Comparison of ENCODE assay signal across 14 mouse cellular contexts in the genomic region with DNA sequence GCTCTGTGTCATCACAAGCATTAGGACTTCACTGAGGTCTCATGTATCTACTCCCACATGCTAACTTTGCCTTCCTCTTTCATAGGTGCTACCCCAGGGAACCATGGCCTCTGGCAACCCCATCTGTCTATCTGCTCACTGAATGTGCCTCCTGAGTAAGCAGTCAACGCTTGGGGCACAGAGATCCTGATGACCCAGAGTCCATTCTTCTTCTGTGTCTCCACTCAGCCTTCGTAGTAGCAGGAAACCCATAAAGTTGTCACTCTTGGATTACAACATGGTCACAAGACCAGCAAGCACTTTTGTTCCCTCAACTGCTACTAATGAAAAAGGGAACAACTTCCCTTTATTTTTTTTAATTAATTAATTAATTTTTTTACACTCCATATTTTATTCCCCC.
DNase-seq lines count a peak whose midpoint lies in the region; ATAC-seq and TF ChIP-seq lines count a peak whose summit lies in the region.
"Had no signal": no experiment of that assay in that cellular context is flagged by ENCODE, and none has a peak within 500 bp of the region (broad histone marks: within the 10 kb centered on the region; RNA-seq: fewer than 3 reads in every experiment).

No protein-coding gene starts in this region.

- no peaks in the 10 kb centered on the region for H3K27me3 ChIP-seq in G1E (ENCODE audit: insufficient read depth, low read length)
- no peaks in the 10 kb centered on the region for H3K27me3 ChIP-seq in intestine, embryonic 16.5 days (replicated peaks; ENCODE audit: control insufficient read depth, insufficient read depth, low read length)
- H3K27me3 ChIP-seq in liver, postnatal 0 days (ENCODE audit: insufficient read depth, low read length): no peaks in the 10 kb centered on the region
- no peaks in the 10 kb centered on the region for H3K27me3 ChIP-seq in heart, embryonic 12.5 days (replicated peaks)

- peak overlapping the region; percentile 18; the same call in 1 of the 2 replicates for H3K4me2 ChIP-seq in intestine, embryonic 16.5 days (ENCODE audit: low read depth, low read length)
- no peak overlapping the region for H3K4me2 ChIP-seq in liver, postnatal 0 days (ENCODE audit: low read depth, low read length)
- H3K4me2 ChIP-seq in heart, embryonic 12.5 days: no peak overlapping the region

- peak; percentile 41 for ATAC-seq in G1E (ENCODE audit: extremely low read depth, insufficient number of reproducible peaks, low FRiP score, poor library complexity, severe bottlenecking)
- ATAC-seq in intestine, embryonic 16.5 days: peak; percentile 91
- ATAC-seq in liver, postnatal 0 days: peak; percentile 40
- ATAC-seq in heart, embryonic 12.5 days (ENCODE audit: insufficient number of reproducible peaks, low FRiP score): no peak
- ATAC-seq: hindbrain, embryonic 16.5 days had no signal

- peak overlapping the region; percentile 80 for H3K27ac ChIP-seq in intestine, embryonic 16.5 days (ENCODE audit: low read length)
- no peak overlapping the region for H3K27ac ChIP-seq in liver, postnatal 0 days (ENCODE audit: low read depth)
- H3K27ac ChIP-seq in heart, embryonic 12.5 days (ENCODE audit: poor library complexity, severe bottlenecking): no peak overlapping the region
- H3K27ac ChIP-seq: kidney, postnatal 0 days had no signal

- 69% methylated on average over 2 of the region's 2 CpGs for WGBS in intestine, embryonic 16.5 days
- 45% methylated on average over 2 of the region's 2 CpGs for WGBS in liver, postnatal 0 days (ENCODE audit: insufficient replicate concordance)
- WGBS in heart, embryonic 12.5 days: 81% methylated on average over 2 of the region's 2 CpGs

- H3K9ac ChIP-seq in intestine, embryonic 16.5 days (ENCODE audit: low read depth, low read length): no peak overlapping the region
- no peak overlapping the region for H3K9ac ChIP-seq in liver, postnatal 0 days (replicated peaks)
- H3K9ac ChIP-seq in heart, embryonic 12.5 days: no peak overlapping the region

- TF ChIP-seq CTCF in G1E (IDR thresholded peaks at IDR 0.05; ENCODE audit: low read depth, low read length): no peak
- TF ChIP-seq CTCF in liver, postnatal 0 days (IDR thresholded peaks at IDR 0.05; ENCODE audit: low read depth): no peak

- TF ChIP-seq EP300 in liver, postnatal 0 days (IDR thresholded peaks at IDR 0.05; ENCODE audit: low read depth): no peak

- H3K4me1 ChIP-seq in G1E (ENCODE audit: insufficient read depth, low read depth, low read length): peaks cover 46% of the 10 kb centered on the region
- peaks cover 3% of the 10 kb centered on the region; the same call in 1 of the 2 replicates for H3K4me1 ChIP-seq in intestine, embryonic 16.5 days (ENCODE audit: control insufficient read depth, insufficient read depth, low read length)
- peaks cover 9% of the 10 kb centered on the region for H3K4me1 ChIP-seq in liver, postnatal 0 days (ENCODE audit: insufficient read depth)
- H3K4me1 ChIP-seq in heart, embryonic 12.5 days (replicated peaks): no peaks in the 10 kb centered on the region

- no peaks in the 10 kb centered on the region for H3K36me3 ChIP-seq in G1E (replicated peaks)
- no peaks in the 10 kb centered on the region for H3K36me3 ChIP-seq in intestine, embryonic 16.5 days (ENCODE audit: control insufficient read depth, insufficient read depth, low read length)
- no peaks in the 10 kb centered on the region for H3K36me3 ChIP-seq in liver, postnatal 0 days (replicated peaks; ENCODE audit: insufficient read depth, low read length)
- H3K36me3 ChIP-seq in heart, embryonic 12.5 days: no peaks in the 10 kb centered on the region

- peak overlapping the region; percentile 25; the same call in 1 of the 2 replicates for H3K4me3 ChIP-seq in G1E (ENCODE audit: low read depth, low read length)
- no peak overlapping the region for H3K4me3 ChIP-seq in intestine, embryonic 16.5 days (ENCODE audit: low read length)
- no peak overlapping the region for H3K4me3 ChIP-seq in liver, postnatal 0 days (ENCODE audit: low read depth, low read length)
- no peak overlapping the region for H3K4me3 ChIP-seq in heart, embryonic 12.5 days

- DNase-seq in kidney, adult 9 months: peak; percentile 4
- no peak for DNase-seq in kidney, postnatal 4 days
- DNase-seq in G1E (ENCODE audit: low spot score): no peak
- no peak for DNase-seq in liver, postnatal 0 days
- DNase-seq in urinary bladder, postnatal 14 days (ENCODE audit: low spot score): no peak
- DNase-seq in frontal cortex, postnatal 14 days (ENCODE audit: low spot score in 2 of 2): no peak
- DNase-seq: adrenal gland, postnatal 14 days; cerebellum, adult 8-10 months; lung, postnatal 10 days; midbrain, embryonic 14.5 days had no signal

- H3K9me3 ChIP-seq in G1E (replicated peaks): no peaks in the 10 kb centered on the region
- no peaks in the 10 kb centered on the region for H3K9me3 ChIP-seq in intestine, embryonic 16.5 days (ENCODE audit: control insufficient read depth, low read length)
- no peaks in the 10 kb centered on the region for H3K9me3 ChIP-seq in liver, postnatal 0 days (ENCODE audit: low read length)
- H3K9me3 ChIP-seq in heart, embryonic 12.5 days (replicated peaks): no peaks in the 10 kb centered on the region
